Mouse (Mus musculus) hindbrain, embryonic 16.5 days (tissue): ENCODE measurements around the gene Vgll4. TPM values are rescaled to one million over a fixed set of nuclear protein-coding genes. Genes with fewer than 3 reads are reported as not detected.

Source experiments
- ATAC-seq: fragments of 200-750 bp; cut with Nextera tagmentation; 2 replicates; pipeline ENCODE4 v1.8.0; 2017; ENCODE audit warnings: moderate TSS enrichment, moderate library complexity
- H3K27ac ChIP-seq: fragments of 300-500 bp; sonication (generic); 2 replicates; pipeline ENCODE4 v1.5.1; 2014; ENCODE audit warnings: low read depth, mild to moderate bottlenecking, control low read depth, low read length, moderate library complexity
- H3K27me3 ChIP-seq: fragments of 300-500 bp; sonication (generic); replicated peaks from 2 replicates; pipeline ENCODE4 v1.6.1; 2014; ENCODE audit warnings: low read length; ENCODE audit not compliant: control insufficient read depth, insufficient read depth
- H3K36me3 ChIP-seq: fragments of 300-500 bp; sonication (generic); 2 replicates; pipeline ENCODE4 v1.6.1; 2014; ENCODE audit warnings: mild to moderate bottlenecking, low read length, moderate library complexity, mixed read lengths; ENCODE audit not compliant: control insufficient read depth, insufficient read depth
- H3K4me1 ChIP-seq: fragments of 300-500 bp; sonication (generic); 2 replicates; pipeline ENCODE4 v1.6.1; 2014; ENCODE audit warnings: low read depth, low read length; ENCODE audit not compliant: control insufficient read depth, insufficient read depth
- H3K4me2 ChIP-seq: fragments of 300-500 bp; sonication (generic); 2 replicates; pipeline ENCODE4 v1.6.1; 2014; ENCODE audit warnings: mild to moderate bottlenecking, low read length, control low read depth, moderate library complexity
- H3K4me3 ChIP-seq: fragments of 300-500 bp; sonication (generic); 2 replicates; pipeline ENCODE4 v1.5.1; 2014; ENCODE audit warnings: mild to moderate bottlenecking, low read length, control low read depth, moderate library complexity
- H3K9ac ChIP-seq: fragments of 300-500 bp; sonication (generic); 2 replicates; pipeline ENCODE4 v1.6.1; 2014; ENCODE audit warnings: low read depth, mild to moderate bottlenecking, control low read depth, low read length, moderate library complexity
- H3K9me3 ChIP-seq: fragments of 300-500 bp; sonication (generic); 2 replicates; pipeline ENCODE4 v1.6.1; 2014; ENCODE audit warnings: mild to moderate bottlenecking, low read length, moderate library complexity; ENCODE audit not compliant: control insufficient read depth
- WGBS: fragments of 180-500 bp; shearing (Covaris S2); extraction: QIAGEN DNeasy Blood & Tissue Kit; methylation state at CpG from one replicate; pipeline ENCODE4 v1.1.7; 2014; 5-methylcytosine and 5-hydroxymethylcytosine counted together
- polyA plus RNA-seq: library from polyadenylated mRNA; unstranded; fragments of >200 nt; fragmentation: Nextera tagmentation; extraction: Ambion mirVana; gene quantifications from 2 replicates; pipeline ENCODE4 v1.2.1, GENCODE M21; 2015

Vgll4 gene
- polyA plus RNA-seq, 1 experiment from 2014 or later = 62.0 TPM

DNA sequence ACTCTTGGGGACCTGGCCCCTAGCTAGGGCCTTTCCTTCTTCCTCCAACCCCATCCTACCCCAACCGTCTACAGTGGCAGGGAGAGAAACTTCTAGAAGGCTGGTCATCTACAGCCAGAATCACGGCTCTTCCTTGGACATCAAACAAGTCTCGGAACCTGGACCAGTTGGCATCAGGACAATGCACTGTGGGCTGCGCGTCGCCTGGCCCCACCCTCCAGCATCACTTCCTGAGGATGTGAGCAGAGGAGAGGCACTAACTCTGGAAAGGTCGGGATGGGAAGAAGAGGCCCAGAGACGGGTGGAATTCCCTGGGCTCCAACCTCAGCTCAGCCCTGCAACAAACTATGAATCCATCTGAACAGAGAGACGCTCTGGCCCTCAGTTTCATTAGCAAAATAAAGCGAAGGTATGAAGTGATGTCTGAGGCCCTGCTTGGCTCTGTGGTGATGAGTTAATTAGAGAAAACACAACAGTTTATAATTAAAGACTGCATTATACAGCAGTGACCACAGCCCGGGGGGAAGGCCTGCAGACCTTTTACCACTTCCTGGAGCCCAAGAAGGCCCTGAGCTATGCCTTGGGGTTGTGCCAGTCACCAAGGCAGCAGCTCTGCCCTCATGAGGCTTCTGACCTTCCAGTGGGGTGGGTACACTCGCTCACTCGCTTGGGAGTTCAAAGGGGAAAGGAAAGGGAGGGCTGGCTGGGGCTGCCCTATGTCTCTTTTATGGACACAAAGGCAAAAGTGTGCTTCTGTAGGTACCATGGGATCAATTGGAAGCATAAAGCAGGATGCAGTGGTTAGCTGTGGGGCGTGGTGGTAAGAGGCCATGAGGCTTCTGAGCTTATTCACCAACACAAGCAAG lies 51.8 kb downstream of the Vgll4 start:
- no peak overlapping the region for H3K4me3 ChIP-seq
- H3K9ac ChIP-seq = no peak overlapping the region
- no peaks in the 10 kb centered on the region for H3K9me3 ChIP-seq
- peak overlapping the region; percentile 44; the same call in 1 of the 2 replicates for H3K27ac ChIP-seq
- no peaks in the 10 kb centered on the region for H3K27me3 ChIP-seq
- H3K4me1 ChIP-seq = peaks cover 68% of the 10 kb centered on the region
- no peaks in the 10 kb centered on the region for H3K36me3 ChIP-seq
- no peak for ATAC-seq
- peak overlapping the region; percentile 60 for H3K4me2 ChIP-seq
- WGBS = 64% methylated on average over 13 of the region's 14 CpGs

DNA sequence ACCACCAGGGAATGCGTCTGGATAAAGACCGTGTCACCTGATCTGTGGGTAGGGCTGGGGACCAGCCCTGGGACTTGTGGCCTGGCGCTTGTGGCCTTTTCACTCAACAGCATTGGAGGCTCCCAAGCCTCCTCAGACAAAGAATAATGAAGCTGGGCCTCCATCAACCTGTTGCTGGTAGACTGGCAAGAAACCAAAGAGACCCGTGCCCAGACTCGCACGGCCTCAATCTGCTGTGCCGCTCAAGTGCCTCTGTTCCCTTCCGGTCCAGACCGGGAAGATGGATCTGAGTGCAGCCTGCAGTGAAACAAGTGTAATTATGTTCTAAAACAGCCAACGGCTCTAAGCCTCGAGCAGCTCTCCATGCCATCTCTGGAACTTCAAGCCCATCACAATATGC lies 52.7 kb downstream of the Vgll4 start:
- no peaks in the 10 kb centered on the region for H3K36me3 ChIP-seq
- H3K27me3 ChIP-seq = no peaks in the 10 kb centered on the region
- peak overlapping the region; percentile 60 for H3K4me2 ChIP-seq
- H3K4me3 ChIP-seq = peak overlapping the region; percentile 15; the same call in 1 of the 2 replicates
- H3K9me3 ChIP-seq = no peaks in the 10 kb centered on the region
- no peak overlapping the region for H3K9ac ChIP-seq
- WGBS = 28% methylated on average over 11 of the region's 11 CpGs
- ATAC-seq = no peak
- peaks cover 75% of the 10 kb centered on the region for H3K4me1 ChIP-seq
- H3K27ac ChIP-seq = peak overlapping the region; percentile 46

DNA sequence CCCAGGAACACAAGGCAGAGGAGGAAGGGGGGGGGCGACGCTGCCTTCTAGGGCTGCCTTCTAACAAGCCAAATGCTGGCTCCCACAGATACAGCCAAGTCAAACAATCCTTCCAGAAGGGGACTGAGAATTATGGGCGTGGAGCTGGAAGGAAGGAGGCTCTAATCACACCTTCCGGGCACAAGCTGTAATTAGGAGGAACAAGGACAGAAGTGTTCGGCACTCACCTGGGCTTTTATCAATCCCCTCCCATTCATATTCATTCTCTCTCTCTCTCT lies 53.1 kb downstream of the Vgll4 start:
- peak overlapping the region; percentile 60 for H3K4me2 ChIP-seq
- H3K9me3 ChIP-seq = no peaks in the 10 kb centered on the region
- H3K36me3 ChIP-seq = no peaks in the 10 kb centered on the region
- ATAC-seq = no peak
- H3K4me1 ChIP-seq = peaks cover 75% of the 10 kb centered on the region
- H3K27me3 ChIP-seq = no peaks in the 10 kb centered on the region
- peak overlapping the region; percentile 53 for H3K27ac ChIP-seq
- 19% methylated on average over 5 of the region's 5 CpGs for WGBS
- no peak overlapping the region for H3K4me3 ChIP-seq
- H3K9ac ChIP-seq = peak overlapping the region; percentile 28; the same call in 1 of the 2 replicates

DNA sequence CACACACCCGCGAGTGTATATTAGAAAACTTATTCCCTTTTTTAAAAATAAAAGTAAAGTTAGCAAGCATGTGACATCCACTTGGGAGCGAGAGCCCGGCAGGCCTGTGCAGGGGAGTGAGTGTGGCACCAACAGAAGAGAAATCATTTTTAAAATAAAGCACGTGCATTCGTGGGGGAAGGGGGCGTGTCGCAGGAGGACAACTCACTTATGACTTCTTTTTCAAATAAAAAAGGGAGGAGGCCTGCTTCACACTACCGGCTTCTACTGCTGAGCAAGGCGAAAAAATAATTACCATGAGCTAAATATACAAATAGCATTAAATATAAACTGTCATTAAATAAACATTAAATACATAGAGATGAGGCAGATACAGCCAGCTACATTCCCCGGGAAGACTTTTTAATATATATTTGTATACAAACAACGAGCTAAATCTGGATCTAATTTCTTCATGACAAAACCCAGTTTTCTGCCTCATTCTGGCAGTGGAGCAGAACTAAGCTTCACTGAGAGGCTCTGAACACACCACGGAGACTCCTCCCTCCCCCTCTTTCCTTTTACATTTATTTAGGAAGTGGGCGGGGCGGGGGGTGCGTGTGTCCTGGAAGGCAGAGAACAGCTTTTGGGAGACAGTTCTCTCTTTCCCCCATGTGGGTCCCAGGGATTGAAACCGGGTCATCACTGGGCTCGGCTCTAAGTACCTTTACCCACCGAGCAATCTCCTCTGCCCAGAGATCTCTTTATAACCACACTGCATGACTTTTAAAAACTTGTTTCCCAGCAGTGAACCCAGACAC lies 53.7 kb downstream of the Vgll4 start:
- H3K36me3 ChIP-seq = no peaks in the 10 kb centered on the region
- peaks cover 72% of the 10 kb centered on the region for H3K4me1 ChIP-seq

DNA sequence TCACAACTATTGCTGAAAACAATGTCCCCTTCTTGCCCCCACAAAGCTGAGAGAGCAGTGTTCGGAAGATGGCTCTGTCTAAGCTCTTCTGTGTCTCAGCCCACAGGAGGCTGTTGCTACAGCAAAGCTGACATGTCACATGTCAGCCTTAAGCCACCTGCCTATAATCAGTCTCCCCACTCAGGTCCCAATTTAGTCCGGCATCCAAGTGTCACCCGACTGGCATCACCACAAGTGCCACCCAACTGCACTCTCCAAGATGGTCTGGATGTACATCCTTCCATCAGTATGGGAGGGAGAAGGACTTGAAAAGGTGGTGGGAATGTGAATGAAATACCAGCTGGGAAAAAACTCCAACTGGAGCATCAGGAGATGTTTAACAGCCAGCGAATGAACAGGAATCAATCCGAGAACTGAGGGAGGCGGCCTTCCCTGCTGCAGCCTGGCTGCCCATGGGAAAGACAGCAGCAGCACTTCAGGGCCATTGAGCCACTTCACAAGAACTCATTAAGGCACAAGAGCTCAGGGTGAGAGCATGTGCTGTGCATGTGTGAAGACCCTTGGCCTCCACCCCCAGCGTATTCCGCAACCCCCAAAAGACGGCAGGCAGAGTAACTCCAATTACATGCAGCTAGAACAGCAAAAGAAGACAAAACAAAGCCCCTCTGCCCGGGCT lies 55.6 kb downstream of the Vgll4 start:
- H3K4me3 ChIP-seq = no peak overlapping the region
- H3K4me1 ChIP-seq = peaks cover 65% of the 10 kb centered on the region
- H3K9me3 ChIP-seq = no peaks in the 10 kb centered on the region
- 35% methylated on average over 10 of the region's 10 CpGs for WGBS
- H3K27ac ChIP-seq = peak overlapping the region; percentile 40; the same call in 1 of the 2 replicates
- no peak for ATAC-seq
- H3K9ac ChIP-seq = no peak overlapping the region
- H3K27me3 ChIP-seq = no peaks in the 10 kb centered on the region
- no peak overlapping the region; the same call in 1 of the 2 replicates for H3K4me2 ChIP-seq
- no peaks in the 10 kb centered on the region for H3K36me3 ChIP-seq

More for the DNA sequence above, 53.7 kb downstream of the Vgll4 start:
- 31% methylated on average over 19 of the region's 19 CpGs for WGBS
- Histone ChIP-seq H3K9ac (peak overlapping the region; percentile 28; the same call in 1 of the 2 replicates), H3K4me3 (no peak overlapping the region), H3K9me3 (no peaks in the 10 kb centered on the region), H3K4me2 (peak overlapping the region; percentile 60), H3K27me3 (no peaks in the 10 kb centered on the region), H3K27ac (peak overlapping the region; percentile 53)
- ATAC-seq = no peak

DNA sequence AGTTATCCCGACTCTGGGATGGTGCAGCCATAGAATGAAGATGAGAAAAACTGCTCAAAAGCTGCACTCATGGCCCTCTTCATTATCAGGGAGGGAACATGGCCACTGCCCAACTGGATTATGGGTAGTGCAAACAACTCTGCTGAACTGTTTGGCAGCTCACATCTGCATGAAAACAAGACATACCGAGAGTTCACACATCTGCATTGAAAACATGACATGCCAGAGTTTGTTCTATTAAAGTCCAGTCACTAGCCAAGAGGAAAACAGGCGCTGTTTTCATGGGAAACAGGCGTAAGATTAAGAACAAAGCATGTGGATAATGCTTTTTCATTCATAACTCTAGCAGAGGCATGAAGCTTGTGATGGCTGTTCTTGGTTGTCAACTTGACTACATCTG lies 56.7 kb downstream of the Vgll4 start:
- Histone ChIP-seq H3K4me3 (no peak overlapping the region), H3K27ac (no peak overlapping the region), H3K9me3 (no peaks in the 10 kb centered on the region), H3K36me3 (no peaks in the 10 kb centered on the region), H3K27me3 (no peaks in the 10 kb centered on the region), H3K4me2 (no peak overlapping the region), H3K4me1 (peaks cover 55% of the 10 kb centered on the region), H3K9ac (no peak overlapping the region)
- 50% methylated on average over 4 of the region's 4 CpGs for WGBS
- ATAC-seq = no peak

DNA sequence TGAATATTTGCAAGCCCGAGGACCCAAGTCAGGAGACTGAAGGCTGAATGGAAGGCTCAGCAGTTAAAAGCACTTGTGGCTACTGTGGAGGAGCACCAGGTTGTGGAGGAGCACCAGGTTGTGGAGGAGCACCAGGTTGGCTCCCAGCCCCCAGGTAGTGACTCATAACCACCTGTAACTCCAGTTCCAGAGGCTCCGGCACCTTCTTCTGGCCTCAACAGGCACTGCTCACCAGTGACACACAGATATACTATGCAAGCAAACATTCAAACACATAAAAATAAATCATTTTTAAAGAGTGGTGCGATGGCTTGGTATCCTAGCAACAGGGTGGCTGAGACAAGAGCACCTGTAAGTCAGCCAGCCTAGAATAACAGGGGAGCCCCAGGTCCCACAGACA lies 58.3 kb downstream of the Vgll4 start:
- Histone ChIP-seq H3K36me3 (no peaks in the 10 kb centered on the region), H3K4me3 (no peak overlapping the region), H3K27me3 (no peaks in the 10 kb centered on the region), H3K4me2 (no peak overlapping the region), H3K9ac (no peak overlapping the region), H3K27ac (no peak overlapping the region), H3K4me1 (peaks cover 39% of the 10 kb centered on the region), H3K9me3 (no peaks in the 10 kb centered on the region)
- no peak for ATAC-seq
- 75% methylated on average over 3 of the region's 3 CpGs for WGBS

DNA sequence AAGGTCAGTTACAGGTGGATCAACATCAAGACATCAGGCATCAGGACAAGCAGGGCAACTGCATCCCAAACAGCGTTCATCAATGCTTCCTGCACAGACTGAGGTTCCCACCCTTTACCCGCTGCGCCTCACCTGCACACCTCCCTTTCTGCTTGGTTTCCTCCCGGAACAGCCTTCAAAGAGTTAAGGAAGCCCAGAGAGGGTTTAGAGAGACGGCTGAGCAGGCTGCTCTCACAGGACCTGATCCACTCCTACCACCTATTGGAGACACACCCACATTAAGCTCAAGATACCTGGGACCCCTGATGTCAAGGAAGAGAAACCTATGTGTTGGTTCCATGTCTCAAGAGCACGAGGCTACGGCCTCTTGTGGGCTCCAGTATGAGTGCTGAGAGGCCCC lies 60.0 kb downstream of the Vgll4 start:
- Histone ChIP-seq H3K9me3 (no peaks in the 10 kb centered on the region), H3K4me3 (no peak overlapping the region), H3K9ac (no peak overlapping the region), H3K27me3 (no peaks in the 10 kb centered on the region), H3K4me1 (peaks cover 26% of the 10 kb centered on the region), H3K36me3 (no peaks in the 10 kb centered on the region), H3K4me2 (no peak overlapping the region), H3K27ac (no peak overlapping the region)
- 92% methylated on average over 7 of the region's 7 CpGs for WGBS
- no peak for ATAC-seq

DNA sequence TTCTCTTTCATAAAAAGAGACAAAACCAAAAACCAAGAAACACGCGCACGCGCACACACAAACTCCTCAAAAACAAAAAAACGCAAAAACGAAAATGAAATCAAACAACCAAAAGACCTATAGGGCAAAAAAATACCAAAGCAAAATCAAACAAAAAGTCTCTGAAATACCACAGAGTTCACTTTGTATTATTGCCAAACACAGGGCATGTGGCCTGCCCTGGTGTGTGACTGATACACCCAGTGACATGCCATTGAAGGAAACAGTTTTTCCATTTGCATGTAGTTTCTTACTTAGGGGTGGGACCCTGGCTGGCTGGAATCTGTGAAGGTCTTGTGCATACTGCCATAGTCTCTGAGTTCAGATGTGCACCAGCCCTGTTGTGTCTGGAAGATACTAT lies 62.3 kb downstream of the Vgll4 start:
- Histone ChIP-seq H3K9ac (no peak overlapping the region), H3K4me1 (peaks cover 17% of the 10 kb centered on the region), H3K27me3 (no peaks in the 10 kb centered on the region), H3K4me2 (no peak overlapping the region), H3K9me3 (no peaks in the 10 kb centered on the region), H3K36me3 (no peaks in the 10 kb centered on the region), H3K27ac (no peak overlapping the region), H3K4me3 (no peak overlapping the region)
- ATAC-seq = no peak
- WGBS = 94% methylated on average over 6 of the region's 6 CpGs
